In genomic region chr2:119477571-119478396, GRCm38 (mm10) we compare ENCODE assay signal across 8 mouse cellular contexts. TPM values are rescaled to one million over a fixed set of nuclear protein-coding genes. Genes with fewer than 3 reads are reported as not detected.
DNase-seq lines count a peak whose midpoint lies in the region; ATAC-seq lines count a peak whose summit lies in the region.

Gene Ino80, minus strand, starts transcription at chr2:119477687.

- peak; percentile 100 for DNase-seq in adipocyte (ENCODE audit: low spot score)
- peak; percentile 100 for DNase-seq in embryo, embryonic 10 days (ENCODE audit: low spot score)
- DNase-seq in gastrocnemius, postnatal 10 days = peak; percentile 98
- peak; percentile 100 for DNase-seq in induced T-regulatory cell, adult 2 months (ENCODE audit: low read depth)
- peak; percentile 96 to 99 for DNase-seq in left cerebral cortex, adult 9 months (ENCODE audit: low spot score in 2 of 2)
- DNase-seq in right cerebral cortex, postnatal 14 days = peak; percentile 99
- peak; percentile 97 to 99 for DNase-seq in urinary bladder, postnatal 36 days (ENCODE audit: low spot score in 2 of 2)

- peak; percentile 86 for ATAC-seq in megakaryocyte progenitor cell, adult 5-6 weeks (replicated peaks; ENCODE audit: poor library complexity)

RNA-seq across cellular contexts. Expression of gene Ino80, which starts in this region (rescaled TPM):
- total RNA-seq in gastrocnemius, postnatal 10 days (2021) = 10 to 100 TPM; 12.6 to 16.5 TPM
- total RNA-seq in megakaryocyte progenitor cell, adult 5-6 weeks (2015) = 24.3 and 25.0 TPM in 2 replicates
- total RNA-seq in megakaryocyte progenitor cell, adult 5-6 weeks (2017) = 21.5 and 25.4 TPM in 2 replicates

Comparison
In these comparisons a context has a peak if more than half of its experiments do, and no peak if none do; other contexts are left out.
1. Peak in every context shown above with its lines: DNase-seq and ATAC-seq.